ENCODE assay signal across 9 mouse cellular contexts in genomic region chr9:44342605-44343004, GRCm38 (mm10). TPM values are rescaled to one million over a fixed set of nuclear protein-coding genes. Genes with fewer than 3 reads are reported as not detected.
A peak's percentile ranks its signal among the peaks of the same experiment; 100 is the strongest.
DNase-seq lines count a peak whose midpoint lies in the region; ATAC-seq and TF ChIP-seq lines count a peak whose summit lies in the region.
"Had no signal": no experiment of that assay in that cellular context is flagged by ENCODE, and none has a peak within 500 bp of the region (broad histone marks: within the 10 kb centered on the region; RNA-seq: fewer than 3 reads in every experiment).

No protein-coding gene starts in this region.

- TF ChIP-seq RAD21 in CH12.LX (IDR thresholded peaks at IDR 0.05; ENCODE audit: low read depth, low read length), result no peak

- no peaks in the 10 kb centered on the region for H3K27me3 ChIP-seq in heart, embryonic 14.5 days (ENCODE audit: control insufficient read depth, insufficient read depth, low read length)
- H3K27me3 ChIP-seq in CH12.LX (replicated peaks), result no peaks in the 10 kb centered on the region
- H3K27me3 ChIP-seq in embryonic facial prominence, embryonic 15.5 days, result no peaks in the 10 kb centered on the region
- no peaks in the 10 kb centered on the region for H3K27me3 ChIP-seq in limb, embryonic 12.5 days

- H3K4me1 ChIP-seq in heart, embryonic 14.5 days (ENCODE audit: control insufficient read depth in 2 of 2, insufficient read depth in 2 of 2, low read length in 2 of 2), result peaks cover 9 to 20% of the 10 kb centered on the region in 2 experiments
- peaks cover 4 to 33% of the 10 kb centered on the region in 2 experiments; a peak in 2 of 4 replicates for H3K4me1 ChIP-seq in CH12.LX (ENCODE audit: control insufficient read depth in 1 of 2, insufficient read depth in 2 of 2)
- H3K4me1 ChIP-seq in embryonic facial prominence, embryonic 15.5 days, result peaks cover 20% of the 10 kb centered on the region
- peaks cover 19% of the 10 kb centered on the region for H3K4me1 ChIP-seq in limb, embryonic 12.5 days (replicated peaks)

- no peaks in the 10 kb centered on the region for H3K9me3 ChIP-seq in heart, embryonic 14.5 days (ENCODE audit: control insufficient read depth, low read length)
- peaks cover 2% of the 10 kb centered on the region for H3K9me3 ChIP-seq in CH12.LX (replicated peaks; ENCODE audit: low read length)
- no peaks in the 10 kb centered on the region for H3K9me3 ChIP-seq in embryonic facial prominence, embryonic 15.5 days (replicated peaks)
- no peaks in the 10 kb centered on the region for H3K9me3 ChIP-seq in limb, embryonic 12.5 days

- DNase-seq in heart, postnatal 4 days, result no peak
- DNase-seq in CH12.LX (ENCODE audit: extremely low read depth) (no peak), MN1 (ENCODE audit: low spot score) (no peak)
- DNase-seq in frontal cortex, postnatal 14 days (ENCODE audit: low spot score in 2 of 2), result no peak
- no peak for DNase-seq in thymus, postnatal 4 days
- DNase-seq: kidney, postnatal 10 days had no signal

- TF ChIP-seq CTCF in CH12.LX (conservative IDR thresholded peaks at IDR 0.05 in 1 of 2, IDR thresholded peaks at IDR 0.05 in 1 of 2; ENCODE audit: low read depth in 2 of 2, low read length in 2 of 2), result no peak

- no peak for ATAC-seq in heart, embryonic 14.5 days (ENCODE audit: insufficient number of reproducible peaks, insufficient read depth, low FRiP score, low read depth)
- no peak for ATAC-seq in embryonic facial prominence, embryonic 15.5 days (ENCODE audit: insufficient number of reproducible peaks, low FRiP score, low TSS enrichment, low read depth)
- ATAC-seq in limb, embryonic 12.5 days (ENCODE audit: insufficient number of reproducible peaks, insufficient read depth, low FRiP score, low TSS enrichment, low read depth), result no peak

- TF ChIP-seq POLR2A in CH12.LX (IDR thresholded peaks at IDR 0.05; ENCODE audit: low read depth, low read length), result no peak

- dilution Hi-C loops in CH12.LX (cut with MboI; ENCODE audit: extremely low pct_ligation_motif_present, extremely low pct_unique_long_range_greater_than_20kb, low sequenced_read_pairs), result no loop called here

- 87% methylated on average over 1 of the region's 1 CpGs for WGBS in heart, embryonic 14.5 days
- 85% methylated on average over 1 of the region's 1 CpGs for WGBS in embryonic facial prominence, embryonic 15.5 days
- WGBS in limb, embryonic 12.5 days, result 100% methylated on average over 1 of the region's 1 CpGs

- no peak for TF ChIP-seq EP300 in CH12.LX (IDR thresholded peaks at IDR 0.05; ENCODE audit: low read length)

- H3K79me2 ChIP-seq in CH12.LX (replicated peaks; ENCODE audit: control insufficient read depth, extremely low read depth, insufficient read depth, poor library complexity, severe bottlenecking), result peaks cover 10% of the 10 kb centered on the region

- peak overlapping the region; percentile 86; the same call in 1 of the 2 replicates for H3K9ac ChIP-seq in heart, embryonic 14.5 days (ENCODE audit: low read length)
- peak overlapping the region; percentile 64; the same call in 1 of the 2 replicates for H3K9ac ChIP-seq in CH12.LX (ENCODE audit: insufficient read depth, low read depth)
- no peak overlapping the region for H3K9ac ChIP-seq in embryonic facial prominence, embryonic 15.5 days
- H3K9ac ChIP-seq in limb, embryonic 12.5 days (replicated peaks), result 0 out of 2 replicates have a peak overlapping the region, but pooled peaks have one; percentile 27

- peak overlapping the region in 1 of 2 experiments; percentile 71; a peak in 2 of 4 replicates for H3K4me3 ChIP-seq in heart, embryonic 14.5 days (ENCODE audit: control insufficient read depth in 1 of 2, insufficient read depth in 1 of 2, low read depth in 1 of 2, low read length in 2 of 2)
- peak overlapping the region in 1 of 3 experiments; percentile 75 for H3K4me3 ChIP-seq in CH12.LX (replicated peaks in 1 of 3; ENCODE audit: low read depth in 2 of 3, low read length in 2 of 3, poor library complexity in 1 of 3)
- peak overlapping the region; percentile 96; the same call in 1 of the 2 replicates for H3K4me3 ChIP-seq in embryonic facial prominence, embryonic 15.5 days (replicated peaks)
- H3K4me3 ChIP-seq in limb, embryonic 12.5 days (replicated peaks), result peak overlapping the region; percentile 80; the same call in 1 of the 2 replicates

- in situ Hi-C loops in CH12.LX (cut with MboI; ENCODE audit: low pct_ligation_motif_present, low pct_unique_long_range_greater_than_20kb, low sequenced_read_pairs), result loop anchor here (5.0 kb wide), 2 partner anchors 50 to 55 kb away; partner anchors contain the start of gene Slc37a4

- peaks cover 55% of the 10 kb centered on the region for H3K36me3 ChIP-seq in heart, embryonic 14.5 days (ENCODE audit: control insufficient read depth, insufficient read depth, low read length)
- peaks cover 35 to 62% of the 10 kb centered on the region in 2 experiments for H3K36me3 ChIP-seq in CH12.LX (replicated peaks in 1 of 2; ENCODE audit: control insufficient read depth in 1 of 2, insufficient read depth in 1 of 2, low read length in 1 of 2)
- peaks cover 41% of the 10 kb centered on the region for H3K36me3 ChIP-seq in embryonic facial prominence, embryonic 15.5 days
- peaks cover 64% of the 10 kb centered on the region for H3K36me3 ChIP-seq in limb, embryonic 12.5 days

- H3K27ac ChIP-seq in heart, embryonic 14.5 days (replicated peaks in 1 of 2; ENCODE audit: control insufficient read depth in 1 of 2, insufficient read depth in 1 of 2, low read depth in 2 of 2, low read length in 2 of 2), result peak overlapping the region; percentile 81 to 97
- no peak overlapping the region for H3K27ac ChIP-seq in CH12.LX (ENCODE audit: insufficient read depth, low read depth)
- H3K27ac ChIP-seq in embryonic facial prominence, embryonic 15.5 days (replicated peaks), result peak overlapping the region; percentile 98; the same call in 1 of the 2 replicates
- peak overlapping the region; percentile 98; the same call in 1 of the 2 replicates for H3K27ac ChIP-seq in limb, embryonic 12.5 days

- peak overlapping the region; percentile 85 for H3K4me2 ChIP-seq in heart, embryonic 14.5 days (ENCODE audit: low read length)
- peak overlapping the region; percentile 88; the same call in 1 of the 2 replicates for H3K4me2 ChIP-seq in CH12.LX (ENCODE audit: insufficient read depth, low read depth, poor library complexity, severe bottlenecking)
- H3K4me2 ChIP-seq in embryonic facial prominence, embryonic 15.5 days (replicated peaks), result peak overlapping the region; percentile 68; the same call in 1 of the 2 replicates
- H3K4me2 ChIP-seq in limb, embryonic 12.5 days, result peak overlapping the region; percentile 66

TF ChIP-seq in CH12.LX, 34 proteins besides CTCF, POLR2A, EP300 and RAD21 (continues in another document):
- TF ChIP-seq MEF2A (IDR thresholded peaks at IDR 0.05; ENCODE audit: borderline replicate concordance, low read depth, low read length), result no peak
- no peak for TF ChIP-seq USF2 (conservative IDR thresholded peaks at IDR 0.05; ENCODE audit: low read depth, low read length)
- TF ChIP-seq JUND (conservative IDR thresholded peaks at IDR 0.05; ENCODE audit: low read depth, low read length), result no peak
- TF ChIP-seq TCF12 (IDR thresholded peaks at IDR 0.05; ENCODE audit: low read depth, low read length), result no peak
- TF ChIP-seq HCFC1 (IDR thresholded peaks at IDR 0.05; ENCODE audit: low read depth, low read length), result no peak

RNA-seq across cellular contexts. Expression of gene Hmbs, which starts 1.4 kb away (rescaled TPM):
- polyA plus RNA-seq in heart, embryonic 14.5 days (2014; fragmentation: Nextera tagmentation; extraction: Ambion mirVana), result 110 and 112 TPM in 2 replicates
- 10 to 100 TPM; 54.0 to 60.6 TPM for total RNA-seq in heart, postnatal 4 days (2021)
- 74.0 and 80.9 TPM in 2 replicates for total RNA-seq in CH12.LX (2012; rRNA removed)
- 73.7 and 75.2 TPM in 2 replicates for total RNA-seq in CH12.LX (2014; rRNA removed)
- polyA plus RNA-seq in CH12.LX (2012; ENCODE audit: insufficient read length, low read depth), result 65.0 and 65.1 TPM in 2 replicates
- 93.0 and 99.4 TPM in 2 replicates for polyA plus RNA-seq in embryonic facial prominence, embryonic 15.5 days (2015; fragmentation: Nextera tagmentation; extraction: Ambion mirVana)
- polyA plus RNA-seq in limb, embryonic 12.5 days (2016; fragmentation: Nextera tagmentation; extraction: Ambion mirVana), result 123 and 125 TPM in 2 replicates

RNA-seq across cellular contexts. Expression of gene H2afx, which starts 8.1 kb away (rescaled TPM):
- 153 and 167 TPM in 2 replicates for polyA plus RNA-seq in heart, embryonic 14.5 days (2014; fragmentation: Nextera tagmentation; extraction: Ambion mirVana)
- 100 to 1,000 TPM; 157 to 164 TPM for total RNA-seq in heart, postnatal 4 days (2021)
- total RNA-seq in CH12.LX (2012; rRNA removed) (488 and 589 TPM in 2 replicates), CH12.LX (2014; rRNA removed) (32.5 and 36.3 TPM in 2 replicates)
- polyA plus RNA-seq in CH12.LX (2012; ENCODE audit: insufficient read length, low read depth), result 39.5 and 56.6 TPM in 2 replicates
- 288 and 326 TPM in 2 replicates for polyA plus RNA-seq in embryonic facial prominence, embryonic 15.5 days (2015; fragmentation: Nextera tagmentation; extraction: Ambion mirVana)
- 429 and 481 TPM in 2 replicates for polyA plus RNA-seq in limb, embryonic 12.5 days (2016; fragmentation: Nextera tagmentation; extraction: Ambion mirVana)

RNA-seq across cellular contexts. Expression of gene Dpagt1, which starts 16.8 kb away (rescaled TPM):
- 34.7 and 37.8 TPM in 2 replicates for polyA plus RNA-seq in heart, embryonic 14.5 days (2014; fragmentation: Nextera tagmentation; extraction: Ambion mirVana)
- 10 to 100 TPM; 24.1 to 25.0 TPM for total RNA-seq in heart, postnatal 4 days (2021)
- total RNA-seq in CH12.LX (2012; rRNA removed) (15.8 and 16.2 TPM in 2 replicates), CH12.LX (2014; rRNA removed) (6.4 and 8.5 TPM in 2 replicates)
- 31.5 and 41.7 TPM in 2 replicates for polyA plus RNA-seq in CH12.LX (2012; ENCODE audit: insufficient read length, low read depth)
- 31.4 and 37.2 TPM in 2 replicates for polyA plus RNA-seq in embryonic facial prominence, embryonic 15.5 days (2015; fragmentation: Nextera tagmentation; extraction: Ambion mirVana)
- 38.1 and 38.6 TPM in 2 replicates for polyA plus RNA-seq in limb, embryonic 12.5 days (2016; fragmentation: Nextera tagmentation; extraction: Ambion mirVana)

RNA-seq across cellular contexts. Expression of gene Vps11, which starts 18.9 kb away (rescaled TPM):
- polyA plus RNA-seq in heart, embryonic 14.5 days (2014; fragmentation: Nextera tagmentation; extraction: Ambion mirVana), result 17.8 and 21.4 TPM in 2 replicates
- total RNA-seq in heart, postnatal 4 days (2021), result 10 to 100 TPM; 20.9 to 21.6 TPM
- total RNA-seq in CH12.LX (2012; rRNA removed) (21.4 and 22.1 TPM in 2 replicates), CH12.LX (2014; rRNA removed) (16.1 and 17.4 TPM in 2 replicates)
- polyA plus RNA-seq in CH12.LX (2012; ENCODE audit: insufficient read length, low read depth), result 23.2 and 24.8 TPM in 2 replicates
- polyA plus RNA-seq in embryonic facial prominence, embryonic 15.5 days (2015; fragmentation: Nextera tagmentation; extraction: Ambion mirVana), result 25.0 and 30.3 TPM in 2 replicates
- polyA plus RNA-seq in limb, embryonic 12.5 days (2016; fragmentation: Nextera tagmentation; extraction: Ambion mirVana), result 28.9 and 30.7 TPM in 2 replicates

RNA-seq across cellular contexts. Expression of gene C2cd2l, which starts 22.5 kb away (rescaled TPM):
- polyA plus RNA-seq in heart, embryonic 14.5 days (2014; fragmentation: Nextera tagmentation; extraction: Ambion mirVana), result 5.4 and 7.7 TPM in 2 replicates
- total RNA-seq in heart, postnatal 4 days (2021), result 10 to 100 TPM; 16.3 to 16.5 TPM
- total RNA-seq in CH12.LX (2012; rRNA removed) (7.2 TPM in 2 replicates), CH12.LX (2014; rRNA removed) (2.5 and 2.9 TPM in 2 replicates)
- 7.3 and 8.6 TPM in 2 replicates for polyA plus RNA-seq in CH12.LX (2012; ENCODE audit: insufficient read length, low read depth)
- 9.1 and 10.3 TPM in 2 replicates for polyA plus RNA-seq in embryonic facial prominence, embryonic 15.5 days (2015; fragmentation: Nextera tagmentation; extraction: Ambion mirVana)
- polyA plus RNA-seq in limb, embryonic 12.5 days (2016; fragmentation: Nextera tagmentation; extraction: Ambion mirVana), result 7.9 and 8.1 TPM in 2 replicates
